ENCODE assay signal across 9 mouse cellular contexts in genomic region chr13:112909663-112910062, GRCm38 (mm10). TPM values are rescaled to one million over a fixed set of nuclear protein-coding genes. Genes with fewer than 3 reads are reported as not detected.
DNase-seq lines count a peak whose midpoint lies in the region; ATAC-seq and TF ChIP-seq lines count a peak whose summit lies in the region.
"Had no signal": no experiment of that assay in that cellular context is flagged by ENCODE, and none has a peak within 500 bp of the region (broad histone marks: within the 10 kb centered on the region; RNA-seq: fewer than 3 reads in every experiment).

No protein-coding gene starts in this region.

- in situ Hi-C loops in ES-E14 (cut with MboI; ENCODE audit: low sequenced_read_pairs in 2 of 2, unreplicated experiment in 2 of 2), result no loop called here

- no peak overlapping the region for H3K9ac ChIP-seq in ES-E14 (ENCODE audit: insufficient read depth, low read depth, low read length, poor library complexity, severe bottlenecking)
- H3K9ac ChIP-seq: heart, embryonic 15.5 days had no signal

- ATAC-seq in common myeloid progenitor, adult 5-6 weeks (replicated peaks; ENCODE audit: low read depth, poor library complexity, severe bottlenecking), result peak; percentile 80

- H3K9me3 ChIP-seq in ES-E14 (ENCODE audit: control insufficient read depth, insufficient read depth, low read depth, low read length), result no peaks in the 10 kb centered on the region
- H3K9me3 ChIP-seq: heart, embryonic 15.5 days had no signal

- no peaks in the 10 kb centered on the region for H3K4me1 ChIP-seq in ES-E14 (ENCODE audit: control insufficient read depth in 2 of 2, insufficient read depth in 2 of 2, low read length in 2 of 2, poor library complexity in 1 of 2)
- H3K4me1 ChIP-seq: heart, embryonic 15.5 days had no signal

- no peak overlapping the region for H3K4me3 ChIP-seq in ES-E14 (ENCODE audit: insufficient read depth in 1 of 2, low read depth in 1 of 2, low read length in 2 of 2, poor library complexity in 1 of 2, severe bottlenecking in 1 of 2)
- H3K4me3 ChIP-seq: heart, embryonic 15.5 days had no signal

- no peak overlapping the region for H3K27ac ChIP-seq in ES-E14 (ENCODE audit: insufficient read depth, low read depth, low read length, poor library complexity, severe bottlenecking)
- H3K27ac ChIP-seq: heart, embryonic 15.5 days had no signal

- H3K36me3 ChIP-seq in ES-E14 (ENCODE audit: control insufficient read depth, insufficient read depth, low read length, poor library complexity, severe bottlenecking), result peaks cover 13% of the 10 kb centered on the region

- peak; percentile 29 to 80 for DNase-seq in adrenal gland, adult (ENCODE audit: inconsistent age in 2 of 2, low spot score in 1 of 2)
- DNase-seq in adrenal gland, adult 8-10 months, result no peak
- peak; percentile 25 for DNase-seq in kidney, adult 18-20 months
- no peak for DNase-seq in kidney, adult 11 months
- DNase-seq in ES-E14 (ENCODE audit: low read depth, low spot score), result peak; percentile 27
- peak; percentile 16 for DNase-seq in layer of hippocampus, adult 9-11 months
- peak; percentile 21 for DNase-seq in retina, postnatal 7 days (ENCODE audit: low read depth, low spot score)

TF ChIP-seq in ES-E14, 5 proteins besides CTCF, POLR2A, EP300 and RAD21:
- TF ChIP-seq ZNF384 (IDR thresholded peaks at IDR 0.05; ENCODE audit: low read depth, low read length), result no peak
- TF ChIP-seq MAFK (IDR thresholded peaks at IDR 0.05; ENCODE audit: insufficient read depth, low read depth, low read length), result no peak
- TF ChIP-seq ZC3H11A (IDR thresholded peaks at IDR 0.05; ENCODE audit: borderline replicate concordance, low read depth, low read length), result no peak
- TF ChIP-seq HCFC1 (IDR thresholded peaks at IDR 0.05; ENCODE audit: borderline replicate concordance, insufficient read depth, low read length), result no peak
- no peak for TF ChIP-seq CHD2 (IDR thresholded peaks at IDR 0.05; ENCODE audit: low read depth, low read length)

RNA-seq across cellular contexts. Expression of gene Mtrex, which starts 17.5 kb away (rescaled TPM):
- 10 to 100 TPM; 41.7 to 54.6 (median 50.3) TPM for total RNA-seq in adrenal gland, adult 8-10 months (2022)
- total RNA-seq in ES-E14 (2012; rRNA removed), result 61.8 and 77.1 TPM in 2 replicates
- total RNA-seq in common myeloid progenitor, adult 5-6 weeks (2017), result 83.1 and 101 TPM in 2 replicates

RNA-seq across cellular contexts. Expression of gene Dhx29, which starts 17.6 kb away (rescaled TPM):
- 10 to 100 TPM; 18.3 to 22.2 (median 19.1) TPM for total RNA-seq in adrenal gland, adult 8-10 months (2022)
- 25.3 and 33.2 TPM in 2 replicates for total RNA-seq in ES-E14 (2012; rRNA removed)
- total RNA-seq in common myeloid progenitor, adult 5-6 weeks (2017), result 24.6 and 29.3 TPM in 2 replicates

Comparison
In these comparisons a context has a peak if more than half of its experiments do, and no peak if none do; other contexts are left out.
1. DNase-seq: peak in adrenal gland, adult (2 of 2), kidney, adult 18-20 months (single experiment), ES-E14 (single experiment), layer of hippocampus, adult 9-11 months (single experiment) and retina, postnatal 7 days (single experiment); none in adrenal gland, adult 8-10 months (single experiment) and kidney, adult 11 months (single experiment).